Mouse (Mus musculus): ENCODE data around the gene Asah2. TPM values are rescaled to one million over a fixed set of nuclear protein-coding genes. Genes with fewer than 3 reads are reported as not detected.
"Not testable (repeated sequence)": the region's sequence is repeated elsewhere in the genome, so short reads cannot be mapped to it uniquely, and the experiment has no call there.

The Asah2 gene
- total RNA-seq, 2 experiments from 2014 or later: 11.5 to 12.1 TPM

GRCm38 (mm10) chr19:32102976-32103300 lies 5.1 kb downstream of the Asah2 start:
- peak; percentile 24 to 26 for DNase-seq (ENCODE audit: low spot score in 2 of 2)

- no peak for DNase-seq (ENCODE audit: low spot score in 2 of 2)
Observed at GRCm38 (mm10) chr19:32102294-32102975, 5.6 kb downstream of the Asah2 start.

GRCm38 (mm10) chr19:32098582-32098981 lies 9.4 kb downstream of the Asah2 start:
- DNase-seq (ENCODE audit: low spot score in 2 of 2): no peak

GRCm38 (mm10) chr19:32092358-32092757 lies 15.7 kb downstream of the Asah2 start:
- DNase-seq (ENCODE audit: low spot score in 2 of 2): no peak

GRCm38 (mm10) chr19:32090804-32091203 lies 17.2 kb downstream of the Asah2 start:
- DNase-seq (ENCODE audit: low spot score in 2 of 2): no peak

- no peak for DNase-seq (ENCODE audit: low spot score in 2 of 2)
Observed at GRCm38 (mm10) chr19:32088570-32088969, 19.4 kb downstream of the Asah2 start.

- no peak for DNase-seq (ENCODE audit: low spot score in 2 of 2)
Observed at GRCm38 (mm10) chr19:32087736-32088470, 20.1 kb downstream of the Asah2 start.

- not testable (repeated sequence) for DNase-seq (ENCODE audit: low spot score in 2 of 2)
Observed at GRCm38 (mm10) chr19:32084813-32085212, 23.2 kb downstream of the Asah2 start.

- DNase-seq (ENCODE audit: low spot score in 2 of 2): no peak
Observed at GRCm38 (mm10) chr19:32070340-32070739, 37.7 kb downstream of the Asah2 start.

- DNase-seq (ENCODE audit: low spot score in 2 of 2): no peak
Observed at GRCm38 (mm10) chr19:32069598-32069997, 38.4 kb downstream of the Asah2 start.

GRCm38 (mm10) chr19:32067669-32068068 lies 40.3 kb downstream of the Asah2 start:
- DNase-seq (ENCODE audit: low spot score in 2 of 2): no peak

GRCm38 (mm10) chr19:32061294-32061693 lies 46.7 kb downstream of the Asah2 start:
- DNase-seq (ENCODE audit: low spot score in 2 of 2): no peak

- DNase-seq (ENCODE audit: low spot score in 2 of 2): no peak
Observed at GRCm38 (mm10) chr19:32056252-32056651, 51.8 kb downstream of the Asah2 start.

- no peak for DNase-seq (ENCODE audit: low spot score in 2 of 2)
Observed at GRCm38 (mm10) chr19:32055725-32056124, 52.3 kb downstream of the Asah2 start.

GRCm38 (mm10) chr19:32051251-32051650 lies 56.8 kb downstream of the Asah2 start:
- DNase-seq (ENCODE audit: low spot score in 2 of 2): no peak

GRCm38 (mm10) chr19:32032881-32033280 lies 75.1 kb downstream of the Asah2 start:
- no peak for DNase-seq (ENCODE audit: low spot score in 2 of 2)

- peak; percentile 29 to 58 for DNase-seq (ENCODE audit: low spot score in 2 of 2)
Observed at GRCm38 (mm10) chr19:32030430-32030829, 77.6 kb downstream of the Asah2 start.

GRCm38 (mm10) chr19:32025443-32025842 lies 82.6 kb downstream of the Asah2 start:
- no peak for DNase-seq (ENCODE audit: low spot score in 2 of 2)

- DNase-seq (ENCODE audit: low spot score in 2 of 2): no peak
Observed at GRCm38 (mm10) chr19:32019722-32020121, 88.3 kb downstream of the Asah2 start.

- DNase-seq (ENCODE audit: low spot score in 2 of 2): no peak
Observed at GRCm38 (mm10) chr19:32018585-32018984, 89.4 kb downstream of the Asah2 start.

GRCm38 (mm10) chr19:32018053-32018452 lies 90.0 kb downstream of the Asah2 start:
- DNase-seq (ENCODE audit: low spot score in 2 of 2): no peak

GRCm38 (mm10) chr19:32002623-32003022 lies 105.4 kb downstream of the Asah2 start:
- no peak for DNase-seq (ENCODE audit: low spot score in 2 of 2)

GRCm38 (mm10) chr19:31996916-31997315 lies 111.1 kb downstream of the Asah2 start:
- DNase-seq (ENCODE audit: low spot score in 2 of 2): no peak
